Mouse (Mus musculus) liver, embryonic 15.5 days (tissue): ENCODE results near the gene Hdac5. TPM values are rescaled to one million over a fixed set of nuclear protein-coding genes. Genes with fewer than 3 reads are reported as not detected.

Experiments
- ATAC-seq: fragments of 200-750 bp; cut with Nextera tagmentation; 2 replicates; pipeline ENCODE4 v1.8.0; 2017; ENCODE audit warnings: moderate number of reproducible peaks, mild to moderate bottlenecking, moderate library complexity; ENCODE audit not compliant: insufficient read depth
- H3K27ac ChIP-seq: fragments of 300-500 bp; sonication (generic); replicated peaks from 2 replicates; pipeline ENCODE4 v1.5.1; 2015; ENCODE audit warnings: mild to moderate bottlenecking, inconsistent platforms
- H3K27me3 ChIP-seq: fragments of 300-500 bp; sonication (generic); 2 replicates; pipeline ENCODE4 v1.6.1; 2015; ENCODE audit warnings: mild to moderate bottlenecking, inconsistent platforms
- H3K36me3 ChIP-seq: fragments of 300-500 bp; sonication (generic); replicated peaks from 2 replicates; pipeline ENCODE4 v1.6.1; 2015; ENCODE audit warnings: moderate library complexity, mild to moderate bottlenecking, inconsistent platforms
- H3K4me1 ChIP-seq: fragments of 300-500 bp; sonication (generic); replicated peaks from 2 replicates; pipeline ENCODE4 v1.6.1; 2015; ENCODE audit warnings: inconsistent platforms
- H3K4me2 ChIP-seq: fragments of 300-500 bp; sonication (generic); 2 replicates; pipeline ENCODE4 v1.6.1; 2015; ENCODE audit warnings: moderate library complexity, mild to moderate bottlenecking, inconsistent platforms
- H3K4me3 ChIP-seq: fragments of 300-500 bp; sonication (generic); replicated peaks from 2 replicates; pipeline ENCODE4 v1.5.1; 2015; ENCODE audit warnings: mild to moderate bottlenecking, inconsistent platforms
- H3K9ac ChIP-seq: fragments of 300-500 bp; sonication (generic); 2 replicates; pipeline ENCODE4 v1.6.1; 2015; ENCODE audit warnings: moderate library complexity, mild to moderate bottlenecking, inconsistent platforms
- H3K9me3 ChIP-seq: fragments of 300-500 bp; sonication (generic); replicated peaks from 2 replicates; pipeline ENCODE4 v1.6.1; 2016; ENCODE audit warnings: inconsistent platforms
- WGBS: fragments of 180-500 bp; shearing (Covaris S2); methylation state at CpG from one replicate; pipeline ENCODE4 v1.1.7; 2015; ENCODE audit warnings: mixed read lengths; ENCODE audit not compliant: insufficient replicate concordance; 5-methylcytosine and 5-hydroxymethylcytosine counted together
- polyA plus RNA-seq: library from polyadenylated mRNA; unstranded; fragments of >200 nt; fragmentation: Nextera tagmentation; extraction: Ambion mirVana; gene quantifications from 2 replicates; pipeline ENCODE4 v1.2.1, GENCODE M21; 2015

Gene Hdac5
- polyA plus RNA-seq, 1 experiment from 2014 or later: 17.5 TPM

DNA sequence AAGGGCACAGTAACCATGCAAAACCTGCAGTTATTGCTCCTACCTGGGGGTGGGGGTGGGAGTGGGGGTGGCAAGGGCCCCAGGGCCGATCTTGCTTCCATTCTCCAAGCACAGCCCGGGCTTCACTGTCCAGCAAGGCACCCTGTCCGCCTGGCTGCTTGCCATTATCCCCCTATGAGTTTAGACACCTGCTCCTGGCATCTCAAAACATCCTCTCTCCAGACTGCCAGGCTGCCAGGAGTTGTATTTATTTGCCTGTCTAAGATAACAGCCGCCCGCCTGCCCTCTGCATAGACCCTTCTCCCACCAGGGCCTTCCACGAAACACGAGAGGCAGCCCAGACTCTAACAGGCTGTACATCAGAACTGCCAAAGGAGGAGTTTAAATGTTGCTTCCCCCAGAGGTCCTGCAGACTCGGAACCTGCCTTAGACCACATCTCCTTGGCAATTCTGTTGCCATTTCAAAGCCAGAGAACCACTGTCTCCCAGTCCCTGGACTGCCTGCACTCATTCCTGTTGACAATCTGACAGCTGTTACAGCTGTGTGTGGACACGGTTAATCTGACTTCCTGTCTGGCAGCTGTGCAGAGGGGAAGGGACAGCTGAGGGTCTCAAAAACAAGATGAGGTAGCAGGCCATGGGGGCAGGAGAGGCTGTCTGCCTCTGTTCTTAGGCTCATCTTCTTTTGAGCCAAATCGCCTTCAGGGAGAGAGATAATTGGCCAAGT is 15.4 kb downstream of the Hdac5 start:
- H3K4me2 ChIP-seq: 0 out of 2 replicates have a peak overlapping the region, but pooled peaks have one; percentile 2
- no peak overlapping the region for H3K9ac ChIP-seq
- H3K36me3 ChIP-seq: no peaks in the 10 kb centered on the region
- 42% methylated on average over 10 of the region's 10 CpGs for WGBS
- ATAC-seq: no peak
- no peak overlapping the region for H3K4me3 ChIP-seq
- no peak overlapping the region for H3K27ac ChIP-seq
- no peaks in the 10 kb centered on the region for H3K9me3 ChIP-seq
- peaks cover 78% of the 10 kb centered on the region for H3K4me1 ChIP-seq
- H3K27me3 ChIP-seq: no peaks in the 10 kb centered on the region

DNA sequence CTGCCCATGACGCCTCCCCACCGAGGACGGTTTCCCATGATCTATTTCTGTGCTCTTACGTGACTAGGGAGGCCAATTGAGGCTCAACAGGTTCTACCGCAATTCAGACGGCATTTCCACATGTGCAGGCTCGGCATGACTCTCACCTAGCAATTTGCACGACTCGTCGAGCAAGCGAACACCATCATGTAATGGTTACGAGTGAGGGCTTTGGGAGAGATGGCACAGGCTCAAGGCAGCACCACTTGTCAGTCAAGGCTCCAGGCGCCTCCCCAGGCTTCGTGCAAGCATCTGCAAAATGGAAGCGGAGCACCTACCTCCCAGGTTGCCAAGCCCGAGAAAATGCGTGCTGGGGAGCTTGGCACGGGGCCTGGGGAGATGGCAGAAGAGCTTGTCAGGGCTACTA is 18.0 kb downstream of the Hdac5 start:
- H3K4me1 ChIP-seq: peaks cover 73% of the 10 kb centered on the region

DNA sequence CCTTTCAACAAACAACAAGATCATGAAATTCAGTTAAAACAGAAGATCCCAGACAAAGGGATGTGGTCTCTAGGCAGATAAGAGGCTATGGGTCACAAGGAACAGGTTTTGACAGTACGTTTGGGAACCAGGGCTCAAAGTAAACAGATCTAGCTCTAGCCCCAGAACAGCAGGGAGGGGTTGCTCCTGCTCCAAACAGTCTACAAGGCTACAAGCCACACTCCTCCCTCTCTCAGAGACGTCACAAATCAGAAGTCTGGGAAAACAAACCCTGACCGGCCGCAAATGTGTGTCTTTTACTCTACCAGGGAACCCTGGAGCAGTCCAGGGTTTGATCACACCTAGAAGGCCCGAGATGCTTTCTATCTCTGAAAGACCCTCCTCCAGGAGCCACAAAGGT is 19.0 kb downstream of the Hdac5 start:
- Histone ChIP-seq H3K36me3 (peaks cover 7% of the 10 kb centered on the region), H3K4me2 (no peak overlapping the region), H3K4me1 (peaks cover 66% of the 10 kb centered on the region), H3K27me3 (no peaks in the 10 kb centered on the region), H3K9ac (no peak overlapping the region), H3K4me3 (no peak overlapping the region), H3K27ac (no peak overlapping the region), H3K9me3 (no peaks in the 10 kb centered on the region)
- 53% methylated on average over 5 of the region's 5 CpGs for WGBS
- ATAC-seq: no peak

More for the DNA sequence above, 18.0 kb downstream of the Hdac5 start:
- no peak overlapping the region for H3K4me2 ChIP-seq
- no peak overlapping the region for H3K4me3 ChIP-seq
- H3K27me3 ChIP-seq: no peaks in the 10 kb centered on the region
- no peaks in the 10 kb centered on the region for H3K36me3 ChIP-seq
- no peak overlapping the region for H3K9ac ChIP-seq
- no peak overlapping the region for H3K27ac ChIP-seq
- WGBS: 80% methylated on average over 18 of the region's 18 CpGs
- no peaks in the 10 kb centered on the region for H3K9me3 ChIP-seq
- no peak for ATAC-seq

DNA sequence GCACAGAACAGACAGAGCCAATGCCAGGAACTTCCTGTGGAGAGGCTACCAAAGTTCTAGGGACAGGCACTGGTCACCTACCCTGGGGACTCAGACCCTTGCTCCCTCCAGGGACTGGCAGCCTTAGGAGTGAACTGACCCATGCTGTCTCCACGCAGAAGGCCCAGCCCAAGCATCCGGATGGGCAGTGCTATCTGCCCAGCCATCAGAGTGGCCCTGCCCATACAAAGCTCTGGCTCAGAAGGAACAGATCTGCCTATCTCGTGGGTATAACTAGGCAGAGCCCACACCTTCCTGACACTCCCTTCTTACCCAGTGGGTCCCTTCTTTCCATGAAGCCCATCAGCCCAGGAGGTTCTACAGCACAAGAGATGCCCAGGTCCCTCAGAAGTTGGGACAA is 19.8 kb downstream of the Hdac5 start:
- peaks cover 14% of the 10 kb centered on the region for H3K36me3 ChIP-seq
- no peak for ATAC-seq
- no peak overlapping the region for H3K4me2 ChIP-seq
- H3K9ac ChIP-seq: no peak overlapping the region
- no peak overlapping the region for H3K4me3 ChIP-seq
- H3K27ac ChIP-seq: no peak overlapping the region
- no peaks in the 10 kb centered on the region for H3K27me3 ChIP-seq
- H3K9me3 ChIP-seq: no peaks in the 10 kb centered on the region
- peaks cover 58% of the 10 kb centered on the region for H3K4me1 ChIP-seq
- 29% methylated on average over 3 of the region's 3 CpGs for WGBS

DNA sequence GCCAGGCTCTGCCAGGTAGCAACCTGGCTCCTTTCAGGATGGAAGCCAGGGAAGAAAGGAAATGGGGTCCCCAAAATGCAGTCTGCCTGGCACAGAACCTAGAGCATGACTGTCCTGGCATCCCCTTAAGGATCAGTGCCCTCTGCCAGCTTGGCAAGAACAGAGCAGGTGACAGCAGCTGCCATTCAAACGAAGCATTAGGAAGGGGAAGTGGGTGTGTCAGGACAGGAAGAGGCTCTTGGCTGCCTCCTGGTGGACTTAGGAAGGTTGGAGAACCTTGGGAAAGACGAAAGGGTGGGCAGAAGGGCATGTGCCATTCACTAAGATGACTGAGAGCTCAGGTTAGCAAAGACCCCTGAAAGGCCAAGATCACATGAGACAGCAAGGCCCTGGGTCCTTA is 20.2 kb downstream of the Hdac5 start:
- Histone ChIP-seq H3K9me3 (no peaks in the 10 kb centered on the region), H3K27me3 (no peaks in the 10 kb centered on the region), H3K4me3 (no peak overlapping the region), H3K36me3 (peaks cover 14% of the 10 kb centered on the region), H3K27ac (no peak overlapping the region), H3K9ac (no peak overlapping the region), H3K4me1 (peaks cover 54% of the 10 kb centered on the region), H3K4me2 (no peak overlapping the region)
- ATAC-seq: no peak
- 18% methylated on average over 2 of the region's 2 CpGs for WGBS

DNA sequence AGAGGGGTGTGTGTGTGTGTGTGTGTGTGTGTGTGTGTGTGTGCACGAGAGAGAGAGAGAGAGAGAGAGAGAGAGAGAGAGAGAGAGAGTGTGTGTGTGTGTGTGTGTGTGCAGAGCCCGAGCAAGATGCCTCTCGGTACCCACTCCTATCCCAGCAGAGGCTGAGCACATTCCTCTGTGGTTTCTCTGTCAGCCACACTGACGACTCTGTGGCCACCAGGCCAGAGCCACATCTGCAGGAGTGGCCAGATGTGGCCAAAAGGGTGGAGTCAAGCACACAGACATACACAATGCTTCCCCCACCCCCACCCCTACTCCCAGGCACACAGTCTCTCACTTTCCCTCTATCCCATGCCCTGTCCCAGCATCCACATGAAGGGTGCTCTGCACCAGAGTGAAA is 21.1 kb downstream of the Hdac5 start:
- Histone ChIP-seq H3K9ac (no peak overlapping the region), H3K4me1 (peaks cover 45% of the 10 kb centered on the region), H3K27ac (no peak overlapping the region), H3K9me3 (no peaks in the 10 kb centered on the region), H3K36me3 (peaks cover 22% of the 10 kb centered on the region), H3K4me3 (no peak overlapping the region), H3K27me3 (no peaks in the 10 kb centered on the region), H3K4me2 (no peak overlapping the region)
- 0% methylated on average over 1 of the region's 4 CpGs for WGBS
- ATAC-seq: no peak

DNA sequence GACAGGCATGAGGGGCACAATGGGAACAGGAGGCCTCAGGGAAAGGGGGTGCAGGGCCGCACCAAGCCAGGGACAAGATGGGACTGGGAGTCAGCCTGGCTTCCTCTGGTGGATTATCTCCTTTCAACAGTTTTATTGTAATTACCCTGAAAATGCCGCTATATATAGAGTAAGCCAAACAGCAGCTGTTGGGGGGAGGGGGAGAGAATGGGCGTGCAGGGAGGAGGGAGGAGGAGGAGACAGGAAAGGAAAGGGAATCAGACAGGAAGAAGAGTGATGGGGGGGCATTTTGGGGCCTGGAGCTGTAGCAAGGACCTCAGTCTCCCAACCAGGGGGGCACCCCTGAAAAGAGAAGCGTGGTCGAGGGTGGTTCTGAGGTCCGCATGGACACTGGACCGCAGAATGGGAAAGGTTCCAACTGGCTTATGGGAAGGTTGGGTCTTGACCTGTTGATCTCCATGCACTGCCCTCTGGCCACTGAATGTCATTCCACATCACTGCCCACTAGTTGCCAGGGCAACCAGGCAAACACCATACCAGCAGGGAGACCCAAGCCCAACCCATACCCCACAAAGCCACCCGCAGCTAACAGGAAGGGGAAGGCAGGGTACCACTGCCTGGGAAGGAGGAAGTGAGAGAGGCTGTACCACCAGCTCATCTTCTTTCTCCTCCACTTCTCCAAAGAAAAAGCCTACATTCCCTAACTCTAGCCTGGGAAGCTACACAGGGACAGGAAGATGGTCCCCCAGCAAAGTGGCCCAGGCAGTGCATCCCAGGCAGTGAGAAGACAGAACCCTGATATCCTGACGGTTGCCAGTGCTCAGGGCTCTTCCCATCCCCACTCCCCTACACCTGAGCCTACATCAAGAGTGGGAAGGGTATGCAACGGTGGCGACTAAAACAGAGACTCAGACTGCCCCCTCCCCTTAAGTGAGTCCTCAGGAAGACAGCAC is 21.9 kb downstream of the Hdac5 start:
- Histone ChIP-seq H3K4me3 (no peak overlapping the region), H3K27ac (0 out of 2 replicates have a peak overlapping the region, but pooled peaks have one; percentile 16), H3K9me3 (no peaks in the 10 kb centered on the region), H3K27me3 (no peaks in the 10 kb centered on the region), H3K36me3 (peaks cover 25% of the 10 kb centered on the region), H3K9ac (no peak overlapping the region), H3K4me2 (no peak overlapping the region), H3K4me1 (peaks cover 39% of the 10 kb centered on the region)
- ATAC-seq: no peak
- WGBS: 28% methylated on average over 11 of the region's 11 CpGs

DNA sequence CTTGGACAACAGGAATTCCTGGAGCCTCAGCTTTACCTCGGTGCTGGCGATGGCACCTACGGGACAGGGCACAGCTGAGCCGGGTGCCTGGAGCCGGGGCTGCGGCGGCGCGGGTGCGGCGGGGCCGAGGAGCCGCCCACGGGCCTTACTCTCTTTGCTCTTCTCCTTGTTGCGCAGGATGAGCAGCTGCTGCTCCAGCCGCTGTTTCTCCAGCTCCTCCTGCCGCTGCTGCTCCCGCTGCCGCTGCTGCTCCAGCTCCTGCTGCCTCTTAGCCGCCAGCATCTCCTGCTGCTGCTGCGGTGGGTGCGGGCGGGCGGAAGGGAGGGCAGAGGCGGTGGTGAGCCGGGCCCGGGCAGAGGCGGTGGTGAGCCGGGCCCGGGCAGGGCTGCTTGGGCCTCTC is 23.5 kb downstream of the Hdac5 start:
- no peak overlapping the region for H3K9ac ChIP-seq
- H3K4me3 ChIP-seq: no peak overlapping the region
- ATAC-seq: no peak
- peaks cover 32% of the 10 kb centered on the region for H3K4me1 ChIP-seq
- WGBS: 79% methylated on average over 30 of the region's 30 CpGs
- H3K27me3 ChIP-seq: no peaks in the 10 kb centered on the region
- H3K27ac ChIP-seq: no peak overlapping the region
- H3K4me2 ChIP-seq: no peak overlapping the region
- H3K36me3 ChIP-seq: peaks cover 35% of the 10 kb centered on the region
- H3K9me3 ChIP-seq: no peaks in the 10 kb centered on the region

DNA sequence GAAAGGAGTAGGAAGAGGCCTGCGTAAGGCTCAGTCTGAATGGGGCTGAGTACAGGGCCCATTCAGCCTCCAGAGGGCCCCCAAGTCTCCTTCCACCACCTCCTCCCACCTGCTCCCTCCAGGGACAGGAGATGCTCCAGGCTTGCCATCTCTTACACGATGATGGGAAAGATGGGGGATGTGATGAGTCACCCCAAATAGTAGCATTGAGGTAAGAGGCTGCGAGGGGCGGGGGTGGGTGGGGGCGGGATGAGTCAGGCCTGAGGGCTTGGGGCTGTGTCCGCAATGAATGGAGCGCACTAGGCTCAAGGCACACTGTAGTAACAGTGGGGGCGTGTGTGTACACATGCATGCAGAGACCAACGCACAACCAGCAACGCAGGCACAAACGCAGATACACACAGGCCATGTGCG is 28.6 kb downstream of the Hdac5 start:
- Histone ChIP-seq H3K27me3 (no peaks in the 10 kb centered on the region), H3K4me2 (no peak overlapping the region), H3K27ac (no peak overlapping the region), H3K4me1 (peaks cover under 1% of the 10 kb centered on the region), H3K36me3 (peaks cover 75% of the 10 kb centered on the region), H3K9me3 (no peaks in the 10 kb centered on the region), H3K9ac (no peak overlapping the region), H3K4me3 (no peak overlapping the region)
- 77% methylated on average over 12 of the region's 12 CpGs for WGBS
- no peak for ATAC-seq

DNA sequence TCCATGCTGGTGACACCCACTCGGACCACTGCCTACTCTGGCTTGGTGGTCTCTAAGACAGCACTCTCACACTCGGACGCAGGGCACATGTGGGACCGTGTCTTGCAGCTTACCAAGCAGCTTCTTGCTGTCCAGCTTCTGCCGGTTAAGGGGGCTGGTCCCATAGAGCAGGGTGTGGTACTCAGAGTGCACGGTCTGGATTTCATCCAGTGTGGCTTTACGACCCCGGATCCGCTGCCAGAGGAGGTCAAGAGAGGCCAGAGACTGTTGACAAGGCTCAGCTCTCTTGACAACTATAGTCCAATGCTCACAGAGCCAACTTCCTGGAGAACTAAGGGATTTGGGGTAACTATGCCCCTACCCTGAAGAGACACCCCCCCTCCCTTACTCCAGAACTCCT is 30.1 kb downstream of the Hdac5 start:
- no peak for ATAC-seq
- Histone ChIP-seq H3K27ac (no peak overlapping the region), H3K27me3 (no peaks in the 10 kb centered on the region), H3K9ac (no peak overlapping the region), H3K36me3 (peaks cover 77% of the 10 kb centered on the region), H3K9me3 (no peaks in the 10 kb centered on the region), H3K4me2 (no peak overlapping the region), H3K4me1 (peaks cover 16% of the 10 kb centered on the region), H3K4me3 (no peak overlapping the region)
- WGBS: 65% methylated on average over 9 of the region's 9 CpGs

DNA sequence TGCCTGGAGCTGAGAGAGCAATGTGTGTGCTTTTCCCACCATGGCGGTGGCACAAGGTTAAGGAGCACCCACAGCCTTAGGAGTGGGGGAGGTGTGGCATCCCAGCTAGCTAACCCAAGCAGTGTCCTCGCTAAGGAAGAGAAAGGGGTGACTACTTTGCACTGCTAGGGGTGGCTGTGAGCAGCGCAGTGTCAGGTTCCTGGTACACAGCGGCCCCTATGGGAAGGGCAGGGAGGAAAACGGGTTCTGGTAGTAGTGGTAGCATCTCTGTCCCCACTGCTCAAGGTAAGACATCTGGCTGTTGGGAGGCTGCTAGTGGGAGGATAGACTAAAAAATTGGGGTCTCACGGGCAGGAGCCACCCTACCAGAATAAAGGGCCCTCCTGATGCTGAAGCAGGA is 31.7 kb downstream of the Hdac5 start:
- Histone ChIP-seq H3K9me3 (no peaks in the 10 kb centered on the region), H3K27me3 (no peaks in the 10 kb centered on the region), H3K4me1 (peaks cover 16% of the 10 kb centered on the region), H3K27ac (no peak overlapping the region), H3K4me2 (no peak overlapping the region), H3K4me3 (no peak overlapping the region), H3K9ac (no peak overlapping the region), H3K36me3 (peaks cover 74% of the 10 kb centered on the region)
- ATAC-seq: no peak
- WGBS: 49% methylated on average over 6 of the region's 6 CpGs
